Mouse (Mus musculus): ENCODE measurements at regions not wholly inside any gene's neighbourhood (a gene's known extent, or its start where the extent isn't known, plus 50 kb on each side); places are given as distances from the start of the nearest gene placed in this dataset.

DNA sequence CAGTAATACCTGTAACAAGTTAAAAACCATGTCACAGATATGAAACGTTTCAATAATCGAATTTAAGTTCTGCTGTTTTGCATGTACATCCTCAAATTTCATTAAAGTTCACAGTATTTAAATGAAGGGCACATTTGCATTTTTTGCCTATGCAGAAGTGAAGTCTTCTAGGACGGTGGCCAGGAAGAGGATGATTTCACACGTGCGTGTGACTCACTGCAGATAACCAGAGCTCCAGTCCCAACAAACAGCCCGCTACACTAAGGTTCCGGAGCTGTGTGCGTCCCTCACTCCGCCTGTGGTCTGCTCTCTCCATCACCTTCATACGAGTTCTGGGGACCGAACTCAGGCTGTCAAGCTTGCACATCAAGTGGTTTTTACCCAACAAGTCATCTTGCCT is 82.2 kb downstream of the Diras2 start:
- no peaks in the 10 kb centered on the region for H3K36me3 ChIP-seq (ENCODE audit: control insufficient read depth, insufficient read depth, low read length)
- H3K4me3 ChIP-seq (ENCODE audit: low read length) = no peak overlapping the region
- no peaks in the 10 kb centered on the region; the same call in 1 of the 2 replicates for H3K4me1 ChIP-seq (replicated peaks; ENCODE audit: control insufficient read depth, insufficient read depth, low read length)
- H3K4me2 ChIP-seq (ENCODE audit: low read depth, low read length) = no peak overlapping the region
- WGBS = 58% methylated on average over 11 of the region's 11 CpGs
- no peak overlapping the region for H3K9ac ChIP-seq (ENCODE audit: low read length)
- H3K9me3 ChIP-seq (ENCODE audit: control insufficient read depth, low read length) = no peaks in the 10 kb centered on the region
- ATAC-seq (ENCODE audit: low read depth) = no peak
- H3K27me3 ChIP-seq (ENCODE audit: control insufficient read depth, insufficient read depth, low read depth, low read length) = no peaks in the 10 kb centered on the region
- no peak overlapping the region for H3K27ac ChIP-seq (ENCODE audit: low read length)

DNA sequence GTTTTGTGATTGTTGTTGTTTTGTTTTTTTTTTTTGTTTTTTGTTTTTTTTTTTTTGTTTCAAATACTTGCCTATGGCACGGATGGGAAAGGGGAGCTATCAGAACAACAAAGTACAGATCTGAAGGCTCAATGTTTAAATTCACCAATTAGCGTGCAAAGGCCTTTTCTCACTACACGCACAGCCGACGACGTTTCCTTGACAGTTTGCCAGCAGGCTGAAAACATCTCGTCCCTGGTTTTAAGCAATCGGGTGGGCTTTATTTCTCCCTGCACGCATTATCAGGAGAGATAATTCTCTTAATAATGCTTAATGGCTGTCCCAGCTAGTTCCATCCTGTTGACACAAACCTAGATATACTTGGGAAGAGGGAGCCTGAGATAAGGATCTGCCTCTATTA is 79.6 kb downstream of the Diras2 start:
- no peaks in the 10 kb centered on the region; the same call in 1 of the 2 replicates for H3K4me1 ChIP-seq (replicated peaks; ENCODE audit: control insufficient read depth, insufficient read depth, low read length)
- no peak overlapping the region for H3K4me2 ChIP-seq (ENCODE audit: low read depth, low read length)
- no peak for ATAC-seq (ENCODE audit: low read depth)
- 37% methylated on average over 9 of the region's 9 CpGs for WGBS
- H3K36me3 ChIP-seq (ENCODE audit: control insufficient read depth, insufficient read depth, low read length) = no peaks in the 10 kb centered on the region
- no peaks in the 10 kb centered on the region for H3K27me3 ChIP-seq (ENCODE audit: control insufficient read depth, insufficient read depth, low read depth, low read length)
- H3K4me3 ChIP-seq (ENCODE audit: low read length) = no peak overlapping the region
- H3K9me3 ChIP-seq (ENCODE audit: control insufficient read depth, low read length) = no peaks in the 10 kb centered on the region
- no peak overlapping the region for H3K27ac ChIP-seq (ENCODE audit: low read length)
- H3K9ac ChIP-seq (ENCODE audit: low read length) = no peak overlapping the region

DNA sequence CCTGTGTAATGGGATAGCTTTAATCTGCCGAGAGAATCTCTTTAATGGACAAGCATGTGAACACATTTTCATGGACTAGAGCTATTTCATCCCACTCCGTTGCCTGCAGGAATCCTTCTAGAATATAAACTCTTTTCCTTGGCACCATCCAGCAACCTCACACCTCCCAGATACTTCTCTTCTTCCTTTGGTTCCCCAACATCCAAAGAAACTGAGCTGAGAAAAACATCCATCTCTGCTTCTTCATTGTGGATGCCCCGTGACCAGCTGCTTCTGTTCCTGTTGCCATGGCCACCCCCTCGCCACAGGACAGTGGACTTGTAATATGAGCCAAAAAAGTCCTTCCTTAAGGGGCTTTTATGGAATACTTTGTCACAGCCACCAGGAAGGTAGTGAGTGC is 78.8 kb downstream of the Diras2 start:
- no peaks in the 10 kb centered on the region; the same call in 1 of the 2 replicates for H3K4me1 ChIP-seq (replicated peaks; ENCODE audit: control insufficient read depth, insufficient read depth, low read length)
- no peak for ATAC-seq (ENCODE audit: low read depth)
- H3K9me3 ChIP-seq (ENCODE audit: control insufficient read depth, low read length) = no peaks in the 10 kb centered on the region
- H3K9ac ChIP-seq (ENCODE audit: low read length) = no peak overlapping the region
- WGBS = 35% methylated on average over 4 of the region's 4 CpGs
- no peaks in the 10 kb centered on the region for H3K36me3 ChIP-seq (ENCODE audit: control insufficient read depth, insufficient read depth, low read length)
- H3K27me3 ChIP-seq (ENCODE audit: control insufficient read depth, insufficient read depth, low read depth, low read length) = no peaks in the 10 kb centered on the region
- no peak overlapping the region for H3K4me2 ChIP-seq (ENCODE audit: low read depth, low read length)
- no peak overlapping the region for H3K4me3 ChIP-seq (ENCODE audit: low read length)
- H3K27ac ChIP-seq (ENCODE audit: low read length) = no peak overlapping the region
